Mouse (Mus musculus) neural tube, embryonic 12.5 days (tissue): ENCODE measurements around the gene Cd109. TPM values are rescaled to one million over a fixed set of nuclear protein-coding genes. Genes with fewer than 3 reads are reported as not detected.

ENCODE experiments used
- ATAC-seq: fragments of 200-750 bp; cut with Nextera tagmentation; 2 replicates; pipeline ENCODE4 v1.8.0; 2017; ENCODE audit warnings: low read depth, mild to moderate bottlenecking, moderate TSS enrichment, moderate library complexity; ENCODE audit not compliant: low FRiP score
- H3K27ac ChIP-seq: fragments of 300-500 bp; sonication (generic); 2 replicates; pipeline ENCODE4 v1.5.1; 2016
- H3K27me3 ChIP-seq: fragments of 300-500 bp; sonication (generic); replicated peaks from 2 replicates; pipeline ENCODE4 v1.6.1; 2016; ENCODE audit warnings: mild to moderate bottlenecking
- H3K36me3 ChIP-seq: fragments of 300-500 bp; sonication (generic); 2 replicates; pipeline ENCODE4 v1.6.1; 2016; ENCODE audit warnings: mild to moderate bottlenecking
- H3K4me1 ChIP-seq: fragments of 300-500 bp; sonication (generic); 2 replicates; pipeline ENCODE4 v1.6.1; 2016
- H3K4me2 ChIP-seq: fragments of 300-500 bp; sonication (generic); replicated peaks from 2 replicates; pipeline ENCODE4 v1.6.1; 2016; ENCODE audit warnings: mild to moderate bottlenecking
- H3K4me3 ChIP-seq: fragments of 300-500 bp; sonication (generic); 2 replicates; pipeline ENCODE4 v1.5.1; 2016
- H3K9ac ChIP-seq: fragments of 300-500 bp; sonication (generic); 2 replicates; pipeline ENCODE4 v1.6.1; 2016; ENCODE audit warnings: mild to moderate bottlenecking
- H3K9me3 ChIP-seq: fragments of 300-500 bp; sonication (generic); 2 replicates; pipeline ENCODE4 v1.6.1; 2016; ENCODE audit warnings: mild to moderate bottlenecking
- whole genome bisulfite sequencing: fragments of 180-500 bp; shearing (Covaris S2); methylation state at CpG from one replicate; pipeline ENCODE4 v1.1.7; 2016; 5-methylcytosine and 5-hydroxymethylcytosine counted together
- polyA plus RNA-seq: library from polyadenylated mRNA; unstranded; fragments of >200 nt; fragmentation: Nextera tagmentation; extraction: Ambion mirVana; gene quantifications from 2 replicates; pipeline ENCODE4 v1.2.1, GENCODE M21; 2016

Gene Cd109
- polyA plus RNA-seq, 1 experiment from 2014 or later: 3.7 TPM

- ATAC-seq: no peak
- H3K4me2 ChIP-seq: no peak overlapping the region
- H3K4me3 ChIP-seq: no peak overlapping the region
- H3K27me3 ChIP-seq: no peaks in the 10 kb centered on the region
- H3K4me1 ChIP-seq: no peaks in the 10 kb centered on the region
- no peaks in the 10 kb centered on the region for H3K9me3 ChIP-seq
- no peak overlapping the region for H3K9ac ChIP-seq
- H3K36me3 ChIP-seq: no peaks in the 10 kb centered on the region
- no peak overlapping the region for H3K27ac ChIP-seq
Measured at GRCm38 (mm10) chr9:78649398-78649797, 34.1 kb downstream of the Cd109 start.

GRCm38 (mm10) chr9:78657564-78657963, 42.2 kb downstream of the Cd109 start:
- no peak for ATAC-seq
- WGBS: 84% methylated on average over 5 of the region's 5 CpGs

GRCm38 (mm10) chr9:78671446-78671985, 56.2 kb downstream of the Cd109 start:
- Histone ChIP-seq H3K4me1 (no peaks in the 10 kb centered on the region), H3K27ac (no peak overlapping the region), H3K27me3 (no peaks in the 10 kb centered on the region), H3K9me3 (no peaks in the 10 kb centered on the region), H3K4me3 (no peak overlapping the region), H3K9ac (no peak overlapping the region), H3K36me3 (no peaks in the 10 kb centered on the region), H3K4me2 (no peak overlapping the region)
- ATAC-seq: no peak
- WGBS: 87% methylated on average over 13 of the region's 13 CpGs

More at GRCm38 (mm10) chr9:78657564-78657963, 42.2 kb downstream of the Cd109 start:
- Histone ChIP-seq H3K9ac (no peak overlapping the region), H3K4me2 (no peak overlapping the region), H3K4me1 (no peaks in the 10 kb centered on the region), H3K9me3 (no peaks in the 10 kb centered on the region), H3K27ac (no peak overlapping the region), H3K4me3 (no peak overlapping the region), H3K27me3 (no peaks in the 10 kb centered on the region), H3K36me3 (no peaks in the 10 kb centered on the region)

GRCm38 (mm10) chr9:78700691-78701090, 85.3 kb downstream of the Cd109 start:
- no peaks in the 10 kb centered on the region; the same call in 1 of the 2 replicates for H3K9me3 ChIP-seq
- no peak overlapping the region for H3K4me2 ChIP-seq
- no peaks in the 10 kb centered on the region for H3K27me3 ChIP-seq
- no peak for ATAC-seq
- H3K36me3 ChIP-seq: no peaks in the 10 kb centered on the region
- H3K27ac ChIP-seq: no peak overlapping the region
- H3K9ac ChIP-seq: no peak overlapping the region
- no peaks in the 10 kb centered on the region for H3K4me1 ChIP-seq
- WGBS: 3% methylated on average over 1 of the region's 1 CpGs
- H3K4me3 ChIP-seq: no peak overlapping the region

GRCm38 (mm10) chr9:78702509-78703239, 87.3 kb downstream of the Cd109 start:
- H3K4me2 ChIP-seq: no peak overlapping the region
- 90% methylated on average over 12 of the region's 12 CpGs for WGBS
- no peaks in the 10 kb centered on the region for H3K4me1 ChIP-seq
- H3K4me3 ChIP-seq: no peak overlapping the region
- H3K36me3 ChIP-seq: no peaks in the 10 kb centered on the region
- peaks cover 4% of the 10 kb centered on the region; the same call in 1 of the 2 replicates for H3K9me3 ChIP-seq
- no peak for ATAC-seq
- H3K27ac ChIP-seq: no peak overlapping the region
- H3K27me3 ChIP-seq: no peaks in the 10 kb centered on the region
- no peak overlapping the region for H3K9ac ChIP-seq

- Histone ChIP-seq H3K27me3 (no peaks in the 10 kb centered on the region), H3K4me3 (no peak overlapping the region), H3K9me3 (no peaks in the 10 kb centered on the region), H3K9ac (no peak overlapping the region), H3K4me1 (no peaks in the 10 kb centered on the region), H3K4me2 (no peak overlapping the region), H3K27ac (no peak overlapping the region), H3K36me3 (no peaks in the 10 kb centered on the region)
- WGBS: 78% methylated on average over 6 of the region's 6 CpGs
- ATAC-seq: no peak
Measured at GRCm38 (mm10) chr9:78720888-78721798, 105.8 kb downstream of the Cd109 start.

GRCm38 (mm10) chr9:78731931-78732330, 116.6 kb downstream of the Cd109 start:
- Histone ChIP-seq H3K36me3 (no peaks in the 10 kb centered on the region), H3K4me3 (no peak overlapping the region), H3K9me3 (no peaks in the 10 kb centered on the region), H3K27me3 (no peaks in the 10 kb centered on the region), H3K9ac (no peak overlapping the region), H3K4me2 (no peak overlapping the region), H3K27ac (no peak overlapping the region), H3K4me1 (no peaks in the 10 kb centered on the region)
- no peak for ATAC-seq
- WGBS: 70% methylated on average over 6 of the region's 6 CpGs

- WGBS: 81% methylated on average over 3 of the region's 3 CpGs
- Histone ChIP-seq H3K4me2 (no peak overlapping the region), H3K27ac (no peak overlapping the region), H3K36me3 (no peaks in the 10 kb centered on the region), H3K9ac (no peak overlapping the region), H3K4me3 (no peak overlapping the region), H3K9me3 (no peaks in the 10 kb centered on the region), H3K4me1 (no peaks in the 10 kb centered on the region), H3K27me3 (no peaks in the 10 kb centered on the region)
- no peak for ATAC-seq
Measured at GRCm38 (mm10) chr9:78735519-78735918, 120.2 kb downstream of the Cd109 start.

- no peak for ATAC-seq
- no peak overlapping the region for H3K27ac ChIP-seq
- no peaks in the 10 kb centered on the region for H3K4me1 ChIP-seq
- H3K27me3 ChIP-seq: no peaks in the 10 kb centered on the region
- no peak overlapping the region for H3K4me2 ChIP-seq
- WGBS: 68% methylated on average over 3 of the region's 3 CpGs
- H3K9ac ChIP-seq: no peak overlapping the region
- no peaks in the 10 kb centered on the region for H3K36me3 ChIP-seq
- no peak overlapping the region for H3K4me3 ChIP-seq
- H3K9me3 ChIP-seq: no peaks in the 10 kb centered on the region
Measured at GRCm38 (mm10) chr9:78742012-78742411, 126.7 kb downstream of the Cd109 start.

- Histone ChIP-seq H3K36me3 (no peaks in the 10 kb centered on the region), H3K4me1 (no peaks in the 10 kb centered on the region), H3K4me3 (no peak overlapping the region), H3K4me2 (no peak overlapping the region), H3K27ac (no peak overlapping the region), H3K9me3 (no peaks in the 10 kb centered on the region), H3K9ac (no peak overlapping the region), H3K27me3 (no peaks in the 10 kb centered on the region)
- WGBS: 73% methylated on average over 3 of the region's 3 CpGs
- ATAC-seq: no peak
Measured at GRCm38 (mm10) chr9:78750246-78750645, 134.9 kb downstream of the Cd109 start.
